Mouse (Mus musculus) myocyte (in vitro differentiated cells): ENCODE data around the gene Gdpd3.

Experiments
- E2F4 ChIP-seq: IDR thresholded peaks from one replicate; pipeline ENCODE4 v1.6.1; 2011; ENCODE audit warnings: mild to moderate bottlenecking, control low read depth, moderate library complexity; ENCODE audit not compliant: insufficient read depth
- MAX ChIP-seq: IDR thresholded peaks from one replicate; pipeline ENCODE4 v1.6.1; 2011; ENCODE audit warnings: low read depth, mild to moderate bottlenecking, control low read depth
- MYOD1 ChIP-seq, 3 experiments: IDR thresholded peaks; one replicate each; pipeline ENCODE4 v1.6.1; 2011; ENCODE audit warnings: control low read depth in 2 of 3, low read depth in 2 of 3, mild to moderate bottlenecking in 2 of 3, moderate library complexity in 1 of 3; ENCODE audit not compliant: insufficient read length in 2 of 3, control insufficient read depth in 1 of 3
- MYOG ChIP-seq, 3 experiments: IDR thresholded peaks; one replicate each; pipeline ENCODE4 v1.6.1; 2011; ENCODE audit warnings: control low read depth in 2 of 3, low read depth in 2 of 3, mild to moderate bottlenecking in 2 of 3; ENCODE audit not compliant: insufficient read length in 2 of 3, control insufficient read depth in 1 of 3, insufficient read depth in 1 of 3
- POLR2A ChIP-seq: IDR thresholded peaks from one replicate; pipeline ENCODE4 v1.6.1; 2011; ENCODE audit warnings: low read depth, mild to moderate bottlenecking, control low read depth, moderate library complexity; ENCODE audit not compliant: insufficient read length
- POLR2AphosphoS2 ChIP-seq: IDR thresholded peaks from one replicate; pipeline ENCODE4 v1.6.1; 2011; ENCODE audit warnings: low read depth, control low read depth; ENCODE audit not compliant: insufficient read length
- REST ChIP-seq: IDR thresholded peaks from one replicate; pipeline ENCODE4 v1.6.1; 2011; ENCODE audit warnings: mild to moderate bottlenecking, control low read depth, moderate library complexity; ENCODE audit not compliant: insufficient read depth, insufficient read length
- SRF ChIP-seq: IDR thresholded peaks from one replicate; pipeline ENCODE4 v1.6.1; 2011; ENCODE audit warnings: low read depth; ENCODE audit not compliant: control insufficient read depth, insufficient read length
- TCF12 ChIP-seq: IDR thresholded peaks from one replicate; pipeline ENCODE4 v1.6.1; 2011; ENCODE audit warnings: mild to moderate bottlenecking, control low read depth; ENCODE audit not compliant: poor library complexity, insufficient read depth, severe bottlenecking
- TCF3 ChIP-seq: IDR thresholded peaks from one replicate; pipeline ENCODE4 v1.6.1; 2011; ENCODE audit warnings: low read depth, control low read depth; ENCODE audit not compliant: insufficient read length
- USF1 ChIP-seq: IDR thresholded peaks from one replicate; pipeline ENCODE4 v1.6.1; 2011; ENCODE audit warnings: low read depth, mild to moderate bottlenecking, control low read depth, moderate library complexity

- TF ChIP-seq POLR2A, result no peak
- TF ChIP-seq USF1, result no peak
- no peak for TF ChIP-seq TCF3
- TF ChIP-seq MAX, result no peak
- TF ChIP-seq SRF, result no peak
- no peak for TF ChIP-seq MYOG (IDR thresholded peaks at IDR 0.05; ENCODE audit: control insufficient read depth in 1 of 3, insufficient read depth in 1 of 3, insufficient read length in 2 of 3, low read depth in 2 of 3)
- no peak for TF ChIP-seq E2F4
- TF ChIP-seq REST, result no peak
- TF ChIP-seq TCF12, result no peak
- no peak for TF ChIP-seq POLR2AphosphoS2
- no peak for TF ChIP-seq MYOD1 (IDR thresholded peaks at IDR 0.05; ENCODE audit: control insufficient read depth in 1 of 3, insufficient read length in 2 of 3, low read depth in 2 of 3)
These were observed 14.1 kb downstream of the Gdpd3 start for GRCm38 (mm10) chr7:126779983-126780970.
